Mouse (Mus musculus) embryonic fibroblast, embryonic 13.5 days (primary cell): ENCODE results near the gene Slc35e4.

Experiments
- CTCF ChIP-seq: IDR thresholded peaks from 2 replicates; pipeline ENCODE4 v1.5.1; 2011; ENCODE audit warnings: mild to moderate bottlenecking, control low read depth, low read length, moderate library complexity, borderline replicate concordance; ENCODE audit not compliant: insufficient read depth
- POLR2A ChIP-seq: IDR thresholded peaks from 2 replicates; pipeline ENCODE4 v1.6.1; 2011; ENCODE audit warnings: low read depth, mild to moderate bottlenecking, control low read depth, low read length, moderate library complexity

DNA sequence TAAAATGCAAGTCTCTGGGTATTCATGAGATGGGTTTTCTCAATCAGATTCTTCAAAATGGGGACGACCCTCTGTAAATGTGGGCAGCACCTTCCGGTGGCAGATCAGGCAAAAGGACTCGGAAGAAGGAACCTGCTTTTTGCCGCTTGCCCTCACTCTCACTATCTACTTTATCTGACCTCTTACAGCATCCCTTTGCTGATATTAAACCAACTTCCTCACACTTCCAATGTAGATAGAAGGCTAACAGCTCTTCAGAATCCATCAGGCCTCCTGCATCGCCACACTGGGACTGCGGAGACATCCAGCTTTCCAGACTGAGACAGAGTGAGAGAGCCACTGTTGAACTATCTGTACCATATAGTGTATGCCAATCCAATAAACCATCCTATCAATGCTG is 8.3 kb upstream of the Slc35e4 start:
- TF ChIP-seq CTCF (no peak), POLR2A (no peak)
